In the genomic region with DNA sequence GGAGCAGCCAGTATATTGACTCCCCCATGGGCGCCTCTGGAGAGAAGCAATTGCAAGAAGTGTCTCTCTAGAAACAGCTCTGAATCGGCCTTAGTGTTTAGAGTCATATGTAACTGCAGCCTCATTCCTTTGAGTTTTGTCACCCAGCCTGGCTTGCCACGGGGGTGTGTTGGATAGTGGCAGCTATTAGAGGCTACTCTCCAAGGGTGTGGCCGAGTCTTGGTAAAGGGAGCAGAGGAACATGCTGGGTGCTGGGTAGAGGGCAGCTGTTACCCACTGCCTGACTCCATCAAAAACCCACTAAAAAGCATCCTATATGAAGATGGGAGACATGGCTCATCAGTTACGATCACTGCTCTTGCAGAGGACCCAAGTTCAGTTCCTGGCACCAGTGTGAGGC, we compare ENCODE assay signal across 15 mouse cellular contexts. TPM values are rescaled to one million over a fixed set of nuclear protein-coding genes. Genes with fewer than 3 reads are reported as not detected.
DNase-seq lines count a peak whose midpoint lies in the region; ATAC-seq and TF ChIP-seq lines count a peak whose summit lies in the region.
"Had no signal": no experiment of that assay in that cellular context is flagged by ENCODE, and none has a peak within 500 bp of the region (broad histone marks: within the 10 kb centered on the region; RNA-seq: fewer than 3 reads in every experiment).

No protein-coding gene starts in this region.

- H3K9me3 ChIP-seq in heart, embryonic 15.5 days (replicated peaks) = no peaks in the 10 kb centered on the region
- 0 out of 2 replicates have a peak, but pooled peaks cover 2% of the 10 kb centered on the region for H3K9me3 ChIP-seq in stomach, postnatal 0 days (ENCODE audit: control insufficient read depth, low read length)
- H3K9me3 ChIP-seq: midbrain, embryonic 15.5 days; neural tube, embryonic 12.5 days had no signal

- no peak for TF ChIP-seq CTCF in embryonic fibroblast, embryonic 13.5 days (IDR thresholded peaks at IDR 0.05; ENCODE audit: borderline replicate concordance, insufficient read depth, low read length)
- no peak for TF ChIP-seq CTCF in stomach, postnatal 0 days (IDR thresholded peaks at IDR 0.05; ENCODE audit: low read depth)

- peak overlapping the region; percentile 46 for H3K4me2 ChIP-seq in heart, embryonic 15.5 days
- H3K4me2 ChIP-seq in stomach, postnatal 0 days (replicated peaks; ENCODE audit: low read depth) = no peak overlapping the region
- H3K4me2 ChIP-seq: midbrain, embryonic 15.5 days; neural tube, embryonic 12.5 days had no signal

- H3K4me1 ChIP-seq in heart, embryonic 15.5 days (replicated peaks) = peaks cover 47% of the 10 kb centered on the region
- H3K4me1 ChIP-seq in embryonic fibroblast, embryonic 13.5 days (ENCODE audit: control insufficient read depth, insufficient read depth, low read length) = peaks cover 24% of the 10 kb centered on the region
- H3K4me1 ChIP-seq in stomach, postnatal 0 days (replicated peaks; ENCODE audit: control insufficient read depth, insufficient read depth) = peaks cover 5% of the 10 kb centered on the region; the same call in 1 of the 2 replicates
- H3K4me1 ChIP-seq: midbrain, embryonic 15.5 days; neural tube, embryonic 12.5 days had no signal

- no peak for TF ChIP-seq POLR2A in embryonic fibroblast, embryonic 13.5 days (IDR thresholded peaks at IDR 0.05; ENCODE audit: low read depth, low read length)

- no peaks in the 10 kb centered on the region for H3K27me3 ChIP-seq in heart, embryonic 15.5 days
- H3K27me3 ChIP-seq in stomach, postnatal 0 days (ENCODE audit: control insufficient read depth, insufficient read depth, low read length) = no peaks in the 10 kb centered on the region
- H3K27me3 ChIP-seq: midbrain, embryonic 15.5 days; neural tube, embryonic 12.5 days had no signal

- ATAC-seq in heart, embryonic 15.5 days (replicated peaks; ENCODE audit: insufficient number of reproducible peaks, insufficient read depth, low FRiP score, low read depth) = no peak
- 0 out of 2 replicates have a peak, but pooled peaks have one; percentile 32 for ATAC-seq in stomach, postnatal 0 days (ENCODE audit: low FRiP score, low TSS enrichment)
- ATAC-seq: midbrain, embryonic 15.5 days had no signal

- intact Hi-C loops in heart, postnatal 25 days (cut with DNase I) = loop anchor here (5.0 kb wide), 1 partner anchor 51 kb away; no protein-coding TSS in a partner anchor

- TF ChIP-seq EP300 in stomach, postnatal 0 days (optimal IDR thresholded peaks at IDR 0.05) = no peak

- H3K27ac ChIP-seq in heart, embryonic 15.5 days = peak overlapping the region; percentile 92
- peak overlapping the region; percentile 91 for H3K27ac ChIP-seq in embryonic fibroblast, embryonic 13.5 days (ENCODE audit: insufficient read depth, low read length)
- peak overlapping the region; percentile 65 for H3K27ac ChIP-seq in stomach, postnatal 0 days (replicated peaks)
- H3K27ac ChIP-seq: midbrain, embryonic 15.5 days; neural tube, embryonic 12.5 days had no signal

- no peak overlapping the region for H3K4me3 ChIP-seq in heart, embryonic 15.5 days
- no peak overlapping the region for H3K4me3 ChIP-seq in embryonic fibroblast, embryonic 13.5 days (ENCODE audit: insufficient read depth, low read length)
- H3K4me3 ChIP-seq in stomach, postnatal 0 days (ENCODE audit: low read depth, low read length) = no peak overlapping the region
- H3K4me3 ChIP-seq: left cerebral cortex, adult 2 months; midbrain, embryonic 15.5 days; neural tube, embryonic 12.5 days had no signal

- 52% methylated on average over 5 of the region's 5 CpGs for WGBS in heart, embryonic 15.5 days
- 66% methylated on average over 5 of the region's 5 CpGs for WGBS in stomach, postnatal 0 days

- H3K9ac ChIP-seq in heart, embryonic 15.5 days = peak overlapping the region; percentile 32
- H3K9ac ChIP-seq in stomach, postnatal 0 days (ENCODE audit: low read length) = no peak overlapping the region
- H3K9ac ChIP-seq: midbrain, embryonic 15.5 days; neural tube, embryonic 12.5 days had no signal

- DNase-seq in heart, postnatal 25 days (ENCODE audit: low spot score) = no peak
- peak; percentile 39 for DNase-seq in urinary bladder, postnatal 14 days (ENCODE audit: low spot score)
- no peak for DNase-seq in urinary bladder, postnatal 10 days (ENCODE audit: low spot score)
- no peak for DNase-seq in stomach, postnatal 0 days (ENCODE audit: low spot score)
- DNase-seq in kidney, adult 9 months = no peak
- DNase-seq in adrenal gland, adult 18-20 months (ENCODE audit: low spot score in 2 of 2) = no peak
- DNase-seq: cerebellum, postnatal 14 days; right cerebral cortex, postnatal 4 days; thymus, postnatal 36 days had no signal

- H3K36me3 ChIP-seq in heart, embryonic 15.5 days = peaks cover 14% of the 10 kb centered on the region
- H3K36me3 ChIP-seq in stomach, postnatal 0 days (ENCODE audit: control insufficient read depth, insufficient read depth, low read length) = no peaks in the 10 kb centered on the region
- H3K36me3 ChIP-seq: midbrain, embryonic 15.5 days; neural tube, embryonic 12.5 days had no signal

RNA-seq across cellular contexts. Expression of a gene that starts 24.7 kb away (rescaled TPM):
- 136 and 149 TPM in 2 replicates for polyA plus RNA-seq in heart, embryonic 15.5 days (2015; fragmentation: Nextera tagmentation; extraction: Ambion mirVana)
- total RNA-seq in heart, postnatal 25 days (2021) = 10 to 100 TPM; 81.3 to 98.0 TPM
- 109 and 170 TPM in 2 replicates for polyA plus RNA-seq in embryonic fibroblast, embryonic 13.5 days (2011; ENCODE audit: insufficient read length, low read depth, missing spikeins)
- 69.4 and 79.0 TPM in 2 replicates for polyA plus RNA-seq in stomach, postnatal 0 days (2015; fragmentation: Nextera tagmentation; extraction: Ambion mirVana)
- total RNA-seq in adrenal gland, adult 18-20 months (2021) = 10 to 100 TPM; 48.2 to 53.4 TPM

RNA-seq across cellular contexts. Expression of a gene that starts 53.8 kb away (rescaled TPM):
- polyA plus RNA-seq in heart, embryonic 15.5 days (2015; fragmentation: Nextera tagmentation; extraction: Ambion mirVana) = 2.9 and 3.0 TPM in 2 replicates
- total RNA-seq in heart, postnatal 25 days (2021) = 1 to 10 TPM; 2.1 to 3.2 TPM
- not detected in 2 replicates for polyA plus RNA-seq in embryonic fibroblast, embryonic 13.5 days (2011; ENCODE audit: insufficient read length, low read depth, missing spikeins)
- polyA plus RNA-seq in stomach, postnatal 0 days (2015; fragmentation: Nextera tagmentation; extraction: Ambion mirVana) = 4.6 and 5.7 TPM in 2 replicates
- total RNA-seq in adrenal gland, adult 18-20 months (2021) = not detected
- polyA plus RNA-seq: hindbrain, embryonic 11.5 days; neural tube, embryonic 12.5 days had no signal
